Mouse (Mus musculus) brain, adult 2 months (tissue): ENCODE data around the gene Bpifa3.
A peak's percentile ranks its signal among the peaks of the same experiment; 100 is the strongest.
"Not testable (repeated sequence)": the region's sequence is repeated elsewhere in the genome, so short reads cannot be mapped to it uniquely, and the experiment has no call there.

Experiments
- DNase-seq: peaks from one replicate; pipeline ENCODE4 v3.0.0; 2011; ENCODE audit warnings: low read depth, low spot score

The Bpifa3 gene

DNA sequence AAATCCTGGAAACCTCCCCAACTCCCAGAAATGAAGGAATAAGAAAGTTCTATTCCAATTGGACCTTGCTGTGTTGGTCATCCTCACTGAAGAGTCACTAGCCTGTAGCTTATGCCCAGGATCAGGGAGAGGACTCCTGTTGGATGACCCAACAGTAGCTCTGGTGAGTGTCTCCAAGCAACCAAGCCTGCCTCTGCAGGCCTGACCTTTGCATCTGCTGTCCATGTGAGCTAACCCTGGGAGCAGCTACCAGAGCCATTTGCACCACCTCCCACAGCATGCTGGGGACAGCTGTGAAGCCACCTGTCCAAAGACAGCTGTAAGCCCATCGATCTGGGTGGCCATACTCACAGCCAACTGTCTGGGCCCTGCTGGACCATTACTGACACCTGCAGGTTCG, at the start of gene Bpifa3:
Gene Bpifa3 (plus strand): TSS at position 217 of the 400 bp plus-strand sequence.
- DNase-seq = no peak

DNA sequence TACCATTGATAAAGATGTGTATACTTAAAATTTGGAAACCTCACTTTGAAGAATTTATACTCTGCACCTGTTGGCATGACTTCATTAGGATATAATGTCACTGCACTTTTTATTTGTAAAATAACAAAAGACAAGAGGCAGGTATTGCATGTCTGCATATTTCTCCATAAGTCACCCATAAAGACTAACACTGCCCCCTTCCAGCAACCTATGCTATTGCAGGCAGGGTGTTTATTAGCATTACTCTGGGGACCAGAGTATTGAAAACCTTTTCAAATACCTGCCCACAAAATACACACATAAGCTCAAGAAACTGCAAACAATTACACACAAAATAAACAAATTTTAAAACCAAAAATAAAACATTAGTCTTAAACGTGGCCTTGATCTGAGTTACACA, 32.4 kb upstream of the Bpifa3 start:
- peak; percentile 11 for DNase-seq

DNA sequence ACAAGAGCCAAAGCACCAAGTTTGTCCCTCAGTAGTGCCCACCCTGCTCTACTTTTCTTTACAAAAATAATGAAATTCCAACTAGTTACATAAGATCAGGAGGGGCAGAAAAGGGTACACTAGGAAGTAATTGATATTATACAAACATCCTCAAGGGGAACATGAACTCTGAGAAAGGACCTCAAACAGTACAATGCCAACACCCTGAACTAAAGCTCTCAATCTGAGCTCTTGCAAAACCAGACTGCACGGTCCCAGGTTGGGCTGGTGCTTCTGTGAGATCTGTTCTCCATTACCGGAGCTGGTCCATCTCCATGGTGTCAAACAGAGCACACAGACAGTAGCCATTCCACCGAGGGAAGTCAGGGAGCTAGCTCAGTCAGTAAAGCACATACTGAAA, 12.8 kb upstream of the Bpifa3 start:
- DNase-seq = no peak

DNA sequence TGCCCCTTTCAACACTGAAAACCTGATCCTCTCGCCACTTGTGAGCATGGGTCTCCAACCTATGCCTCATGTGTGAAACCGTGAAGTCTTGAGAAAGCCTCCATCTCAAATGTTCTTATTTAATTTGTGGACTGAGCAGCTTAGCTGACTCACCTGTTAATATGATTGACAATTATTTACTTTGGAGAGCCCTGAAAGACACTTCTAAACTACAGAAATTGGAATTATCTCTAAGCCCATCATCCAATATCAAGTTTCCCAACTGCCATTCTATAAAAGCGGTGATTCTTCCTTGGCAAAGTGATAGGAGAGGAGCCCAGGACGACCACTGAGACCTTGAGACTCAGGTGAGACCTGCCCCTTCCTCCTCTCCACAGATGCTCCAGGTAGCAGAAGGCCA, 12.4 kb downstream of the Bpifa3 start, which contains the start of gene Bpifa1:
Gene Bpifa1 (plus strand): TSS at position 301 of the 400 bp plus-strand sequence.
- no peak for DNase-seq

DNA sequence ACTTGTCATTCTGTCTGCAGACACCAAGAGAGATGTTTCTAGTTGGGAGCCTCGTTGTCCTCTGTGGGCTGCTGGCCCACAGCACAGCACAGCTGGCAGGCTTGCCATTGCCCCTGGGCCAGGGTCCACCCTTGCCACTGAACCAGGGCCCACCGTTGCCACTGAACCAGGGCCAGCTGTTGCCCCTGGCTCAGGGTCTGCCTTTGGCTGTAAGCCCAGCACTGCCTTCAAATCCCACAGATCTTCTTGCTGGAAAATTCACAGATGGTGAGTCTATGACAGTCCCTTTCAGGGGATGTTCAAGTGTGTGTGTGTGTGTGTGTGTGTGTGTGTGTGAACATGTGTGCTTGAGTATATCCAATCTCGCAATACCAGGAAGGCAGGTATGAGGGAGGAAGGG, 13.6 kb downstream of the Bpifa3 start:
- DNase-seq = no peak

DNA sequence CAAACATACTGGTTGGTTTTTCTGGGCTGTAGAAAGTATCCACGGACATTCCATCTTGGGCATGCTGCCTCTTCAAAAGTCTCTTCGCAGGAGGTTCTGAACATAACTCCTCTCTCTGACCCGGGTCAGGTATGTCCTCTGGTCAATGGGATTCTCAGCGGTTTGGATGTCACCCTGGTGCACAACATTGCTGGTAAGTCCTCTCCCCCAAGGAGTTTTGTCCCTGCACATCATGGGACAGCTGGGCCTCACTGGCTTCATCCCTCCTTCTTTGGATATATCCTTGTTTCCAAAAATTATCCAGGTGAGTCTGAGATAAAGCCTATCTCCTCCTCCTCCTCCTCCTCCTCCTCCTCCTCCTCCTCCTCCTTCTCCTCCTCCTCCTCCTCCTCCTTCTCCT, 17.4 kb downstream of the Bpifa3 start:
- DNase-seq = no peak

DNA sequence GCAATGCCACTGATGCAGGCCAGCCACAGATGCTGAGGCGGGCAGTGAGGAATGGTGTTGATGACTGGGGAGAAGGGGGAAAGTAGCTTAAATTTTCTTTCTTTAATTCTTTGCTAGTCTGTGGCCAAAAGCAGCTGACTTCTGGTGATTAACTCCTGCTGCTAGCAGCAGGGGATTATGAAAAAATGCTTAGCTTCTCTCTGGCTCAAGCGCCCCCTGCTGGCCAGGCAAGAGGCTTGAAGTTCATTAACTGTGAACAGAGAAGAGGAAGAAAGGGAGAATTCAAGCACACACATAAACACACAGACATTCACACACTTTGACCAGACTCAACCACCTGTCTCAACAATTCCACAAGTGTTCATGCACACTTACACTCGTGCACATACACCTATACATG, 28.3 kb downstream of the Bpifa3 start:
- DNase-seq = peak; percentile 53

DNA sequence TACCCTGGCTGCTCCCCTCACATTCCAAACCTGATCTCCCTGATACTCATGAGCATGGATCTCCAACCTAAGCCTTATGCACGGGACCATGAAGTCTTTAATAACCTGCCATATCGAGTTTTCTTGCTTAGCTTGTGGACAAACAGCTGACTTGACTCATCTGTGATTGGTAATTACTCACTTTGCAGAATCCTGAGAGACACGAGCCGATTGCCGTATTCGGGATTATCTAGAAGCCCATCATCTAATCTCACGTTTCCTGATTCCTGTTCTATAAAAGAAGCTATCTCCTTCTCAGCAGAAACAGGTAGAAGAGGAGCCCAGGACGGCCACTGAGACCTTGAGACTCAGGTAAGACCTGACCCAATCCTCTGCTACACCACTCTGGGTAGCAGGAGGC, 32.2 kb downstream of the Bpifa3 start, which contains the start of gene Bpifa5:
Gene Bpifa5 (plus strand): TSS at position 301 of the 400 bp plus-strand sequence.
- no peak for DNase-seq

DNA sequence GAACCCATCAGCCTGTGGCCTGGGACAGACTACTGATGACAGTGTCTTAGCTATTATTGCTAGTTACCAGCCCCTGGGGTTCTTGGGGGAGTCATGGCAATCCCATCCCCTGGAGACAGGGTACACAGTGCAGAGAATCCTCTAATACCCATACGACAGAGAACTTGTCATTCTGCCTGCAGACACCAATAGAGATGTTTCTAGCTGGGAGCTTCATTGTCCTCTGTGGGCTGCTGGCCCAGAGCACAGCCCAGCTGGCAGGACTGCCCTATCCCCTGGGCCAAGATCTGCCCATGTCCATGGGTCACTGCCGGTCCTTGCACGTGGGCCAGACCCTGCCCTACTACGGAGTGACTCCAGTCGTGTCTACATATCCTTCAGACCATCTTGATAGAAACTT, 33.2 kb downstream of the Bpifa3 start:
- DNase-seq = no peak

DNA sequence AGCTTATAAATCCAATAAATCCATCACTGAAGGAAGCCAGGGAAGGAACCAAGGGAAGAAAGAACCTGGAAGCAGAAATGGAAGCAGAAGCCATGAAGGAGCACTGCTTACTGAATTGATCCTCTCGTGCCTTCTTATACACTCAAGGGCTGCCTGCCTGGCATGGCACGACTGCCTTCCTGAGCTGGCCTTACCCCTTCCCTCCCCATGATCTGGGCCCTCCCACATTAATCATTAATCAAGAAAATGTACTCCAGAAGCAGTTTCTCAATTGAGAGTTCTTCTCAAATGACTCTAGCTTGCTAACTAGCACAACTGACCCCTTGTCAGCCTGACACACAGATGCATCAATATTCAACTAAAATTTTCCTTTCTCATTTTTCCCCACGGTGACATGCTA, 39.0 kb downstream of the Bpifa3 start:
- DNase-seq = no peak

DNA sequence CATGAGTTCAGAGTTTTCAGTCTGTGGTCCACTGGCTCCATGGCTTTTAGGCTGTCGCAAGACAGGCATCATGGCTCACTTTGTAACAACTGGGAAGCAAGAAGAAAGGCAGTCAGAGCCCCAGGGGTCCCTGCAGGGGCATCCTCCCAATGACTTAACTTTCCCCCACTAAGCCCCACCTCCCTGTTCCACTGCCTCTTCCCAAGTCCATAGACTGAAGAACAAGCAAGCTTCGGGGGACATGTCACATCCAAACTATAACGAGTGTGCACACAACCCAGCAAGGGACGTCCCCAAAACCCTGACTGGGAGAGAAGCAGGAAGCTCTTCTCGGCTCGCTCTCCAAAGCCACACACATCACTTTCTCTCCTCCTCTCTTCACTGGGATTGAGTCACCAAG, 41.5 kb downstream of the Bpifa3 start:
- no peak for DNase-seq

DNA sequence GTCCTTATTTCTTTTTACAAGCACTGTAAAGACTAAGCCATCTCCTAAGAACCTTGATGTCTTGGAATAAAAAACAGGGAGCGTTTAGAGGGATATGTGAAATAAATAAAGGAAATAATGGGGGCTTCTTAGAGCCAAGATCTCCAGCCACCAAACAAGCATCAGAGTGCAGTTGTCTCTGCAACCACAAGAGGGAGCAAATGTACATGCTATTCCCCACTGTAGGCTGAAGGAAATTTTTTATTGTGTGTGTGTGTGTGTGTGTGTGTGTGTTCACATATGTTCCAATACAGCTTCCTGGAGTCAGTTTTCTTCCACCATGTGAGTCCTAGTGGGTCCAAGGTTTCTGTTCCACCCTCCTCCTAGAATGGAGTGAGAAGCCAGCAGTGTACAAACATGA, 43.2 kb downstream of the Bpifa3 start:
- peak; percentile 65 for DNase-seq

DNA sequence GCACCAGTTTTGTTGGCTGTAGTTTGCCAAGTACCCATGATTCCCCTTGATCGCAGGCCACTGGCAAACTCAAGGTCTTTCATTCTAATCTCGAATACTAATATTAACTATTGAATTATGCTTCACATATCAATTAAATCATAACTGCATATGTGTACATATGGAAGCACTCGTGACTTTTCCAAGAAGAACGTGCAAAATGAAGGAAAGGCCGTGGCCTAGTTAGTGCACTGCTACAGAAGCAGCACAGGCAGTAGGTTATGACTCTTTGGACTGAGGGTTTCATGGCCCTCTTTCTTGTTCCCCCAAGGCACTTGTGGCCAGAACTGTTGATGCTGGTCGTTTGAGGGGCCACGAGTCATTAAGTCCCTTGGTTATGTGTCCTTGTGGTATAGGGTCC, 51.8 kb downstream of the Bpifa3 start:
- DNase-seq = not testable (repeated sequence)

DNA sequence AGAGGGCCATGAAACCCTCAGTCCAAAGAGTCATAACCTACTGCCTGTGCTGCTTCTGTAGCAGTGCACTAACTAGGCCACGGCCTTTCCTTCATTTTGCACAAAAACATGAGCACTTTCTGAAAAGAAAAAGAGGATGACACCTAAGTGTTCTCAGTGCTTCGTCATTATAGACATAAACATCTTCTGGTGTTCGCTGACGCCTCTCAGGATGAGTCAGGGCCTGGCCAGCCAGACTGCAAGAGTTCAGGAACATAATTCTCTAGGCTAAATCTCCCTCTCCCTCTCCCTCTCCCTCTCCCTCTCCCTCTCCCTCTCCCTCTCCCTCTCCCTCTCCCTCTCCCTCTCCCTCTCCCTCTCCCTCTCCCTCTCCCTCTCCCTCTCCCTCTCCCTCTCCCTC, 52.9 kb downstream of the Bpifa3 start:
- peak; percentile 71 for DNase-seq

DNA sequence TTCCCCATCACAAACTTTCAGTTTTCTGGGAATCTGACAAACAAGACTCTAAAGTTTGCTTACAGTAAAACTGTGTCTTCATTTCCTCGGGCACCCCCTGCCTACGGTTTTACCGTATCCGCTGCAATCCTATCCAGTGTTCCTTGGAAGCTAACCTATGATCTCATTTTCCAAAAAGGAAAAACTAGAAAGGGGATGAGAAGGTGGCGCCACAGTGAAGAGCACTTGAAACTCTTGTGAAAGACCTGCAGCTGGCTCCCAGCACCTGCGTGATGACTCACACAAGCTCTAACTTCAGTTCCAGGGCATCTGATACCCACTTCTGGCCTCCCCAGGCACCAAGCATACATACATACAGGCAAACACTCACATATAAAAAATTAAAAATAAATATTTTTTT, 55.2 kb downstream of the Bpifa3 start:
- peak; percentile 19 for DNase-seq

DNA sequence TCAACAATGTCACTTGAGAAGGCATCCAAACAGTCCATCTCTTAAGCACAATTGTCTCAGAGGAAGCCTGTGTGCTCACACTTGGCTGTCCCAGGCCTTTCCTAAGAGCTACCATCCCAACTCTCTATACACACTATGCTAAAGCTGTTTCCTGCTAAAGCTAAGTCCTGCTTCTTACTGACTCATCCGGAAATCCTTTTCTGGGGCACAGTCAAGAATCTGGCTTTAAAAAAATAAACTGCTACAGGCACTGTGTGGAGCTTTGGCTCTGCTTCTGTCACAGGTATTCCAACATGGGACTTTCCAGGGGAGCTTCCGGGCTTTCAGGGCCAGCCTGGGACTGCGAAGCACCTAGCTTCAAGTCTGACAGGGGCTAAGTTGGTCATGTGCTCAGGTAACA, 55.6 kb downstream of the Bpifa3 start:
- DNase-seq = peak; percentile 45

DNA sequence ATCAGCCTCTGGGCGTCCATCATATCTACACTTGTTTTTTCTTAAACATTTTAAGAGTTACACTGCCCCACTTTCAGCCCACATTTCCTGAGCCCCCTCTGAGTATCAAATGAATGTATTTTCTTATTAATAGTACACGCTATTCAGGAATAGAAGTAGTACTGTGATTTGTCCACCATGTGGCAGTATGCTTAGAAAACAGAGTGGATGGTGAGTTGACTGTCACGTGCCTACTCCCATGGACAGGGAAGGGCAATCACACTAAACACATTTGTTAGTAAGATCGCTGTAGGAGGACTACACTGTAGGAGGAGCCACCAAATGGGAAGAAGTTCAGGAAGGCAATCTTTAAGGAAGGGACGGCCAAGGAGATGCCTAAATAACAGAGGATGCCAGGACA, 57.3 kb downstream of the Bpifa3 start:
- peak; percentile 18 for DNase-seq
